Mouse (Mus musculus): ENCODE results near the gene Gucy1b1. TPM values are rescaled to one million over a fixed set of nuclear protein-coding genes. Genes with fewer than 3 reads are reported as not detected.

Gucy1b1 gene
- polyA plus RNA-seq, 1 experiment from 2014 or later = 12.1 TPM

- Histone ChIP-seq H3K9me3 (no peaks in the 10 kb centered on the region), H3K4me3 (replicated peaks) (no peak overlapping the region), H3K27ac (no peak overlapping the region), H3K9ac (no peak overlapping the region), H3K4me2 (no peak overlapping the region), H3K27me3 (no peaks in the 10 kb centered on the region), H3K36me3 (replicated peaks) (no peaks in the 10 kb centered on the region), H3K4me1 (no peaks in the 10 kb centered on the region)
- 83% methylated on average over 8 of the region's 8 CpGs for WGBS
- ATAC-seq (ENCODE audit: low FRiP score) = no peak
Measured at GRCm38 (mm10) chr3:81983120-81983895, 91.2 kb downstream of the Gucy1b1 start.

Small RNA genes lying within 50 kb of the gene (microRNA-seq; reads per million reads assigned to microRNA genes)
- not detected for gene Mir7010

Other genes starting within 250 kb of the Gucy1b1 start
- gene Ctso, start 142.1 kb downstream of the Gucy1b1 start, polyA plus RNA-seq (2016; fragmentation: Nextera tagmentation; extraction: Ambion mirVana) = 7.1 and 7.5 TPM in 2 replicates
- 0.10 TPM in 1 of 2 replicates, not detected in the other for gene Tdo2, start 98.5 kb downstream of the Gucy1b1 start, polyA plus RNA-seq (2016; fragmentation: Nextera tagmentation; extraction: Ambion mirVana)
- not detected in 2 replicates for gene Asic5, start 92.4 kb downstream of the Gucy1b1 start, polyA plus RNA-seq (2016; fragmentation: Nextera tagmentation; extraction: Ambion mirVana)
- 4.9 and 6.6 TPM in 2 replicates for gene Gucy1a1, start 71.1 kb upstream of the Gucy1b1 start, polyA plus RNA-seq (2016; fragmentation: Nextera tagmentation; extraction: Ambion mirVana)